In the genomic region with DNA sequence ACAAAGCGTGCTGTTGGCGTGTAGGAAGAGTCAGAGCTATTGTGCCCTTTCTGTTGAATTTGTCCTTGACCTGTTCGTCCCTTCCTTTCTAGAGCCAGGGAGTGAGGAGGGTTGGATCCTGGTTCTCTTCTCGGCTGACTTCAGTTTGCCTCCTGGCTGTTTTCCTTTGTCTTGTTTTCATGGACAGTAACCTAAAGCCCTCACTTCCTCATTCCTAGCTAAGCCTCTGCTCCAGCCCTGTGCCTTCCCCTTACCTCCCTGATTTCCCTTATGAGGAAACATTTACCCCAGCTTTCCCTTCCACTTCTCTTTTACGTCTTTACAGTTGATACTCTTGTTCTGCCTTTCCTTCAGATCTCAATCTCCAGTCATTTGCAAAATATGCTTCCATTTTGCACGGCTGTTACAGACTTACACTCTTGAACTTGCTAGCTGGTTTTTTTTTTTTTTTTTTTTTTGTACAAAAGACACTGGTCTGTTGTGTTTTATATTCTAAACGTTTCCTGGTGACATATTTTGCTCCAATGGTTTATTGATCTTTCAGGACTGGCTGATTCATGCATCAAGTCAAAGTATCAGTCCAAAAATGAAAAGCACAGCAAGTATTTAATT, we compare ENCODE assay signal across 8 mouse cellular contexts. TPM values are rescaled to one million over a fixed set of nuclear protein-coding genes. Genes with fewer than 3 reads are reported as not detected.
DNase-seq lines count a peak whose midpoint lies in the region; ATAC-seq and TF ChIP-seq lines count a peak whose summit lies in the region.

No protein-coding gene starts in this region.

- no peak for DNase-seq in heart, adult 2 months
- peak; percentile 17 for DNase-seq in ES-E14 (ENCODE audit: low read depth, low spot score)
- no peak for DNase-seq in gastrocnemius, adult 18-20 months (ENCODE audit: low spot score)
- no peak for DNase-seq in frontal cortex, adult 2 months (ENCODE audit: extremely low spot score in 1 of 2, low spot score in 1 of 2)
- no peak for DNase-seq in layer of hippocampus, adult 11-12 months (ENCODE audit: low spot score)

- H3K4me1 ChIP-seq in heart, embryonic 11.5 days (ENCODE audit: control insufficient read depth, insufficient read depth, low read length) = peaks cover 12% of the 10 kb centered on the region
- no peaks in the 10 kb centered on the region for H3K4me1 ChIP-seq in heart, adult 2 months (ENCODE audit: control insufficient read depth, insufficient read depth, low read length)
- H3K4me1 ChIP-seq in ES-E14 (ENCODE audit: control insufficient read depth in 2 of 2, insufficient read depth in 2 of 2, low read length in 2 of 2, poor library complexity in 1 of 2) = no peaks in the 10 kb centered on the region
- peaks cover 6% of the 10 kb centered on the region; the same call in 1 of the 2 replicates for H3K4me1 ChIP-seq in embryonic fibroblast, embryonic 13.5 days (ENCODE audit: control insufficient read depth, insufficient read depth, low read length)
- H3K4me1 ChIP-seq in liver, embryonic 16.5 days (ENCODE audit: control insufficient read depth, low read depth, low read length) = peaks cover 86% of the 10 kb centered on the region

- no peak for TF ChIP-seq CTCF in heart, adult 2 months (IDR thresholded peaks at IDR 0.05)
- TF ChIP-seq CTCF in embryonic fibroblast, embryonic 13.5 days (IDR thresholded peaks at IDR 0.05; ENCODE audit: borderline replicate concordance, insufficient read depth, low read length) = no peak

- no peak for TF ChIP-seq POLR2A in heart, adult 2 months (IDR thresholded peaks at IDR 0.05; ENCODE audit: insufficient read depth, low read depth, low read length)
- TF ChIP-seq POLR2A in embryonic fibroblast, embryonic 13.5 days (IDR thresholded peaks at IDR 0.05; ENCODE audit: low read depth, low read length) = no peak

- H3K27me3 ChIP-seq in heart, embryonic 11.5 days (ENCODE audit: control insufficient read depth, insufficient read depth, low read length) = no peaks in the 10 kb centered on the region
- H3K27me3 ChIP-seq in heart, adult 2 months (ENCODE audit: control insufficient read depth, insufficient read depth, low read length) = no peaks in the 10 kb centered on the region
- H3K27me3 ChIP-seq in liver, embryonic 16.5 days (ENCODE audit: control insufficient read depth, insufficient read depth, low read depth, low read length) = no peaks in the 10 kb centered on the region

- no peaks in the 10 kb centered on the region for H3K9me3 ChIP-seq in heart, embryonic 11.5 days (replicated peaks; ENCODE audit: control insufficient read depth, low read length)
- no peaks in the 10 kb centered on the region for H3K9me3 ChIP-seq in ES-E14 (ENCODE audit: control insufficient read depth, insufficient read depth, low read depth, low read length)
- H3K9me3 ChIP-seq in liver, embryonic 16.5 days (replicated peaks; ENCODE audit: control insufficient read depth, low read length) = no peaks in the 10 kb centered on the region

- WGBS in heart, embryonic 11.5 days (ENCODE audit: insufficient replicate concordance) = 42% methylated on average over 7 of the region's 7 CpGs
- 42% methylated on average over 7 of the region's 7 CpGs for WGBS in heart, adult 2 months
- 12% methylated on average over 7 of the region's 7 CpGs for WGBS in liver, embryonic 16.5 days (ENCODE audit: insufficient replicate concordance)

- in situ Hi-C loops in ES-E14 (cut with MboI; ENCODE audit: low sequenced_read_pairs in 2 of 2, unreplicated experiment in 2 of 2) = no loop called here

- H3K9ac ChIP-seq in heart, embryonic 11.5 days (ENCODE audit: low read depth, low read length) = peak overlapping the region; percentile 60
- H3K9ac ChIP-seq in heart, adult 2 months (ENCODE audit: low read depth, low read length) = no peak overlapping the region
- no peak overlapping the region for H3K9ac ChIP-seq in ES-E14 (ENCODE audit: insufficient read depth, low read depth, low read length, poor library complexity, severe bottlenecking)
- peak overlapping the region; percentile 69 for H3K9ac ChIP-seq in liver, embryonic 16.5 days (ENCODE audit: low read depth, low read length)

- peak overlapping the region; percentile 83 for H3K27ac ChIP-seq in heart, embryonic 11.5 days (ENCODE audit: low read depth, low read length)
- H3K27ac ChIP-seq in heart, adult 2 months = no peak overlapping the region
- H3K27ac ChIP-seq in ES-E14 (ENCODE audit: insufficient read depth, low read depth, low read length, poor library complexity, severe bottlenecking) = no peak overlapping the region
- peak overlapping the region; percentile 60 for H3K27ac ChIP-seq in embryonic fibroblast, embryonic 13.5 days (ENCODE audit: insufficient read depth, low read length)
- H3K27ac ChIP-seq in liver, embryonic 16.5 days (ENCODE audit: low read length) = peak overlapping the region; percentile 85

- H3K79me2 ChIP-seq in heart, adult 2 months (replicated peaks; ENCODE audit: control insufficient read depth, insufficient read depth, low read length) = no peaks in the 10 kb centered on the region

- peak overlapping the region; percentile 50 for H3K4me2 ChIP-seq in heart, embryonic 11.5 days
- peak overlapping the region; percentile 63 for H3K4me2 ChIP-seq in liver, embryonic 16.5 days (ENCODE audit: low read depth, low read length)

- ATAC-seq in heart, embryonic 11.5 days (replicated peaks; ENCODE audit: insufficient number of reproducible peaks, low FRiP score, low TSS enrichment) = no peak
- no peak for ATAC-seq in liver, embryonic 16.5 days (ENCODE audit: low read depth)

- H3K4me3 ChIP-seq in heart, embryonic 11.5 days (ENCODE audit: low read depth, low read length) = no peak overlapping the region
- no peak overlapping the region for H3K4me3 ChIP-seq in heart, adult 2 months
- H3K4me3 ChIP-seq in ES-E14 (ENCODE audit: insufficient read depth in 1 of 2, low read depth in 1 of 2, low read length in 2 of 2, poor library complexity in 1 of 2, severe bottlenecking in 1 of 2) = no peak overlapping the region
- H3K4me3 ChIP-seq in embryonic fibroblast, embryonic 13.5 days (ENCODE audit: insufficient read depth, low read length) = no peak overlapping the region
- peak overlapping the region; percentile 56 for H3K4me3 ChIP-seq in liver, embryonic 16.5 days (ENCODE audit: low read depth, low read length)

- intact Hi-C loops in heart, adult 2 months (cut with DNase I) = no loop called here

- H3K36me3 ChIP-seq in heart, embryonic 11.5 days (ENCODE audit: control insufficient read depth, insufficient read depth, low read length) = no peaks in the 10 kb centered on the region
- H3K36me3 ChIP-seq in heart, adult 2 months (ENCODE audit: control insufficient read depth, insufficient read depth, low read length) = no peaks in the 10 kb centered on the region
- no peaks in the 10 kb centered on the region for H3K36me3 ChIP-seq in ES-E14 (ENCODE audit: control insufficient read depth, insufficient read depth, low read length, poor library complexity, severe bottlenecking)
- peaks cover 29% of the 10 kb centered on the region for H3K36me3 ChIP-seq in liver, embryonic 16.5 days (ENCODE audit: control insufficient read depth, insufficient read depth)

- TF ChIP-seq EP300 in heart, adult 2 months (IDR thresholded peaks at IDR 0.05; ENCODE audit: insufficient read depth, low read depth, low read length) = no peak

TF ChIP-seq in ES-E14, 5 proteins besides CTCF, POLR2A, EP300 and RAD21:
- TF ChIP-seq CHD2 (IDR thresholded peaks at IDR 0.05; ENCODE audit: low read depth, low read length) (no peak), MAFK (IDR thresholded peaks at IDR 0.05; ENCODE audit: insufficient read depth, low read depth, low read length) (no peak), ZC3H11A (IDR thresholded peaks at IDR 0.05; ENCODE audit: borderline replicate concordance, low read depth, low read length) (no peak), HCFC1 (IDR thresholded peaks at IDR 0.05; ENCODE audit: borderline replicate concordance, insufficient read depth, low read length) (no peak), ZNF384 (IDR thresholded peaks at IDR 0.05; ENCODE audit: low read depth, low read length) (no peak)

RNA-seq across cellular contexts. Expression of a gene that starts 50.5 kb away (rescaled TPM):
- 20.6 and 20.7 TPM in 2 replicates for polyA plus RNA-seq in heart, embryonic 11.5 days (2014; fragmentation: Nextera tagmentation; extraction: Ambion mirVana)
- total RNA-seq in heart, adult 2 months (2021) = 10 to 100 TPM in 1 of 2 experiments, 1 to 10 TPM in 1; 5.4 to 10.4 TPM
- polyA plus RNA-seq in heart, adult 2 months (2012; rRNA removed) = 5.9 and 7.9 TPM in 2 replicates
- total RNA-seq in ES-E14 (2012; rRNA removed) = 3.0 and 3.1 TPM in 2 replicates
- 36.2 and 50.5 TPM in 2 replicates for polyA plus RNA-seq in embryonic fibroblast, embryonic 13.5 days (2011; ENCODE audit: insufficient read length, low read depth, missing spikeins)
- 51.1 and 53.8 TPM in 2 replicates for polyA plus RNA-seq in liver, embryonic 16.5 days (2015; fragmentation: Nextera tagmentation; extraction: Ambion mirVana)
- total RNA-seq in gastrocnemius, adult 18-20 months (2021) = 1 to 10 TPM; 1.8 to 4.1 TPM
- 31.4 and 34.6 TPM in 2 replicates for polyA plus RNA-seq in frontal cortex, adult 2 months (2012; rRNA removed)

Comparison
In these comparisons a context has a peak if more than half of its experiments do, and no peak if none do; other contexts are left out.
1. H3K27ac ChIP-seq: peak in heart, embryonic 11.5 days (single experiment), embryonic fibroblast, embryonic 13.5 days (single experiment) and liver, embryonic 16.5 days (single experiment); none in heart, adult 2 months (single experiment) and ES-E14 (single experiment).
2. H3K9ac ChIP-seq: peak in heart, embryonic 11.5 days (single experiment) and liver, embryonic 16.5 days (single experiment); none in heart, adult 2 months (single experiment) and ES-E14 (single experiment).